Mouse (Mus musculus) frontal cortex, postnatal 25 days (tissue): ENCODE data around the gene Nans.

Source experiments
- DNase-seq, 2 experiments: peaks; one replicate each; pipeline ENCODE4 v3.0.0; 2022; ENCODE audit warnings: low spot score in 2 of 2

Nans gene

DNA sequence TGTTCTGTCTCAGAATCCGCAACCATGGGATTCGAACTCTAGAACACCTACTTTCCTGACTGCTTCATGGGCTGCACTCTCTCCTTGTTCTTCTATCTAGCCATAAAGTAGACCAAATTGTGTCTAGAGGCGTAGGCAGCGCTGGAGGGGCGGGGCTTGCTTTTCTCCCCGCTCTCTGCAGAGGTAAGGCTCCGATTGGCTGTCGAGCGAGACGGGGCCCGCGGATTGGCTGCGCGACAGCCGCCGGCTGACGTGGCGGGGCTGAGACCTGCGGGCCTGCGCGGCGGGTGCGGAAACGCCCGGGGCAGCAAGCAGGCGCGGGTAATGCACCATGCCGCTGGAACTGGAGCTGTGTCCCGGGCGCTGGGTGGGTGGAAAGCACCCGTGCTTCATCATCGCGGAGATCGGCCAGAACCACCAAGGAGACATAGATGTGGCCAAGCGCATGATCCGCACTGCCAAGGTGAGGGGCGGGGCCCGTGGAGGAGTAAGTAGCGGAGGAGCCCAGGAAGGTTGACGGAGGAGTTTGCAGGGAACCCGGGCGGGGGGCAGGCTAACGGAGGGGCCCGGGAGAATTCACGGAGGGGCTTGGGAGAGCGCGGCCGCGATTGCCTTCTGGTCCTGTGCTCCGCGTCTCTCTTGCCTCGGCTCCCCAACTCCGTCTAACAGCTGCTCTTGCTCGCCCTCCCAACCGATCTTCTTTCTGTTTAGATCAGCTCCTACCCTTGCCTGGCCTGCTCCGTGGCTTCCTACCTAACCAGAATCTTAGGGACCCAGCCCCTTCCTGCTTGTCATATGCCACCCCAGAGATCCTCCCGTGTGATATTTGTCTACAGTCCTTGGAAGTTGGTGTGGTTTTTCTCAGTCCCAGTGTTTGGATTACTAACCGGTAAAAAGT, at the start of gene Nans:
Nans (plus strand) TSS at position 221 of the 898 bp plus-strand sequence.
- peak; percentile 78 to 85 for DNase-seq

GRCm38 (mm10) chr4:46442501-46442900, 46.5 kb upstream of the Nans start:
- no peak for DNase-seq

DNA sequence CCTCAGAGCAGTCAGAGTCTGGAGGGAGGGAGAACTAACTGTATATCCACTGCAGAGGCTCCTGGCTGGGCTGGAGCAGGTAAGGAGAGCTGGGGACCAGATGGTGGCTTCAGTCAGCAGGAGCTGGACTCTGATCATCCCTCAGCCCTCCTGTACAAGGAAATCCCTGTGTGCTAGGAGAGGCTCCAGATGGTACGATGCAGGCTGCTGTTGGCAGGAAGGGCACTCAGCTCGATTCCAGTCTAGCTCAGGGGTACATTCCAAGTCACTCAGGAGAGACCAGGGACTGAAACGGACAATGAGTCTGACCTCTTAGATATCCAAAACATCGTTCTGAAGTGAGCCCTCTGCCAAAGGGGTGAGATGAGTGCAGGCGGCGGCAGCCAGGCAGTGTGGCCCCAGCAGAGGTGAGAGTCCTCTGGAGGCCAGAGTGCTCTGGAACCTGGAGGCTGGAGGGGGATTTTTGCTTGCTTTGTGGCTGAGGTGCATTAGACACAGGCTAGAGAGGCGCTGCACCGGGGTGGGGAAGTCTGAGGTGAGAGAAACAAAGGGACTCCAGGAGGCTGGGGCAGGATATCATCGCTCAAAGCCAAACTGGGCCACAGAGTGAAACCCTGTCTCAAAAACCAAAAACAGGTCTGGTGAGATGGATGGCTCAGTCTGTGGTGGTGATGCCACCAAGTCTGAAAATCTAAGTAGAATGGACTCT, 43.7 kb upstream of the Nans start:
- no peak for DNase-seq

GRCm38 (mm10) chr4:46447461-46447860, 41.6 kb upstream of the Nans start:
- no peak for DNase-seq

- DNase-seq = no peak
These were observed 40.2 kb upstream of the Nans start for GRCm38 (mm10) chr4:46448886-46449285.

DNA sequence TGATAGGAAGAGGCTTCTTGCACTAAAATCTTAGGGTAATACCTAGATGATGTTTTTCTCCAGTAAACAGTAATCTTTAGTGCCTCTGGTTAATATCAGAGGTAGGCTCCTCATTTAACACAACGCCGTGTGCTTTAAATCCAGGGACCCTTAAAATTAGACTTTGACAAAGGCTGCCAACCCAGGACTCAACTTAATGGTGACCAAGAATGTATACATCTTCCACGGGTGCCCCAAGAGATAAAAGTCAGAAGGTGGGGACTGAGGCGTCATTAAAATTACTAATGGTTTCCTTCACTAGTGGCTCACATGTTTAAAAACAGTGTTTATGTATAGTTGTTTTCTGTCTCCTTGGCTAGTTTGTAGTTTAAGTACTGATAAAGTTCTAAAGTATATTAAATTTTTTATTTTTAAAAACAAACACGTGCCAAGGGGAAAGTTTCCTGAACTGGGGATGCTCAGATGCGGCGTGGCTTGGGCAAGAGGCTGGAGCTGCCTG, 39.0 kb upstream of the Nans start:
- no peak for DNase-seq

- DNase-seq = peak; percentile 86 to 87
These were observed 38.4 kb upstream of the Nans start, which contains the start of gene Anp32b for GRCm38 (mm10) chr4:46450519-46451131. Gene Anp32b, plus strand, starts transcription at chr4:46450902.

DNA sequence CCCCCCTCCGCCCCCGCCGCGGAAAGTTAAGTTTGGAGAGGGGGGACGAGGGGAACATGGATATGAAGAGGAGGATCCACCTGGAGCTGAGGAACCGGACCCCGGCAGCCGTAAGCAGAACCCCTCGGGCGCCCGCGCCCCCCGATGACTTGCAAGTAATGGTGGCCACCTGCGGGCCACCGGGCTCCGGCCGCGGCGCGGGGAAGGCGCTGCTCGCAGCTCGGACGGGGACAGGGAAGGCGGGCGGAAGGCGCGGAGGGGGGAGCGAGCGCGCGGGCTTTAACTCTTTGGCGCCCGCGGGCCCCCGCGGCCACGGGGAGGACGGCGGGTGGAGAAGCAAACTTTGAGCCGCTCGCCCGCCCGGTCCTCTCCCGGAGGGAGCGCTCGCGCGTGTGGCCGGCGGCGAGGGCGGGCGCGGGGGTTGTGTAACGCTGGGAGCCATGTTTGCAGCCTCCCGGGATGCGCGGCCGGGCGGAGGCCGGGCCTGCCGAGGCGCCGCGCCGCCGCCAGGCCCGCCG, 37.7 kb upstream of the Nans start:
- DNase-seq = peak; percentile 60 to 62

DNA sequence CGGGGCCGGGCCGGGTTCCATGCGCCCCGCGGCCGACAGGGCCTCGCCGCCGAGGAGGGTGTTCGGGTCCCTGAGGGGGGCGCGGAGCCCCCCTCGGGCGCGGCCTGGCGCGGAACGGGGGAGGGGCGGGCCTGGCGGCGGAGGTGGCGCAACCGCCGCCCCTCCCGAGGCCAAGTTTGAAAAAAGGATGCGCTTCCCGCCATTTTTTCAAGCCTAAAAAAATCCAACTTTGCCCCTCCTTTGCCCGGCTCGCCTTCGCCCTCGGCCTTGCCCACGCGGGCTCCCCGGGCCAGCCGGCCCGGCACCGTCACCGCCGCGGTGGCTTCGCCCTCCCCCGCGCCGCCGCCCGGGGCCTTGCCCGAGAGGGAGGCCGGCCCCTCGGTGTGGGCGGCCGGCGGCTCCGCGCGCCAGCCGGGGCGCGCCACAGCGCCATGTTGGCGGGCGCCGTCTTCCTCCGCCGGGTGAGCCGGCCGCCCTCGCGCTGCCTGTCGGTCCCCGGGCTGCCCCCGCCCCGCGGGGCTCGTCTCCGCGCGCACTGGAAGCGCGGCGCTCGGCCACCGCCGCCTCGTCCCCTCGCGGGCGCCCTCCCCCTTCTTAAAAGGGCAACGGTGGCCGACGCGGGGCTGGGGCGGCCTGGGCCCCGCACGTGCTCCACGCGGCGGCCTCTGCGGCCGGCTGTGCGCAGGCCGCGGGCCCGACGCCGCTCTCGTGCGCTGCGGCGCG, 37.1 kb upstream of the Nans start:
- peak; percentile 52 to 55 for DNase-seq

- peak; percentile 25 to 26 for DNase-seq
These were observed 36.6 kb upstream of the Nans start for GRCm38 (mm10) chr4:46452481-46452850.

GRCm38 (mm10) chr4:46452855-46453719, 36.0 kb upstream of the Nans start:
- DNase-seq = no peak

DNA sequence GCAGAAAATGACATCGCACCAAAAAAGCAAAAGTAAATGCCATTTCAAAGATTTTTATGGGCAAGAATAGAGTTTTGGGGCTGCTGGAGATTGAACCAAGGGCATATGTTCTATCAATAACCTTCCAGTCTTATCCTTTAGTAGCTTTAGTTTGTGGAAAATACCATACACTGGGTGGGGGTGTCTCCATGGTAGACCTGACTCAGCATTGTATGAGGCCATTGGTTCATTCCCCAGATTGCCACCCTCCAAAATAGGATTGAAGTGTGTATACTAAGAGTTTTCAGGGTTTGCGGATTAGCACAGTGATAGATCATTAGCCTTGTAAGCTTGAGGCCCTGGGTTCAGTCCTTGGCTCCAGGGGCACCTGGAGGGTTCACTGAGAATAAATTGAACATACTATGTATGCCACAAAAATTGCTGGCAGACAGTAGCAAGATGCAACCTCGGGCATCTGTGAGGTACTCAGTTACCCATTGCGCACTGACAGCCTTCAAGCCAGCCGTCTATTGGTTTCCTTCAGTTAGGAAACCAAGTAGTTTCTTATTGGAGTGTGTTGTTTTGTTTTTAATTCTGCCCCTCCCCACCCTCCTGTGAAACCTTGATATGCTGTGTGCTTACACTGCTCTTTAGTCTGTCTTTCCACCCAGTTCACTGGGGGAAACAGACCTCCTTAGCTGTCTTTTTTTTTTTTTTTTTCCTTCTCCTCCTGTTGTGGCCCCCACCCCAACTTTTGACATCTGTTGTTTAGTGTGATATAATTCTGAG, 34.8 kb upstream of the Nans start:
- DNase-seq = no peak

GRCm38 (mm10) chr4:46456762-46457161, 32.3 kb upstream of the Nans start:
- DNase-seq = no peak

- no peak for DNase-seq
These were observed 31.9 kb upstream of the Nans start for GRCm38 (mm10) chr4:46457186-46457585.

DNA sequence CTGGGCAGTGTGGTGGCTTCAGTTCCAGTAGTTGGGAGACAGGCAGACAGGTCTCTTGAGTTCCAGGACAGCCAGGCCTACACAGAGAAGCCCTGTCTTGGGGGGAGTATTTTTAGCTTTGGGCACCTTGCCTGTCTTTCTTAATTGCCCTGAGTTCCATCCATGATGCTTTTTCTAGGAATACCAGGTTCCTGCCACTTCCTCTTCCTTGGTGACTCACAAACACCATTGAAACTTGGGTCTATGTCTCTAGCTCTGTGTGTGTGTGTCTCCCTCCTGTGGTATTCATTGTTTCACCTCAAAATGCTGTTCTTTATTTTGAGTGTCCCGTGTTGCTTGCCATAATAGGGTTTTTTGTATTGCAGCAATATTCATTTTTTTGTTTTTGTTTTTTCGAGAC, 30.6 kb upstream of the Nans start:
- DNase-seq = no peak

DNA sequence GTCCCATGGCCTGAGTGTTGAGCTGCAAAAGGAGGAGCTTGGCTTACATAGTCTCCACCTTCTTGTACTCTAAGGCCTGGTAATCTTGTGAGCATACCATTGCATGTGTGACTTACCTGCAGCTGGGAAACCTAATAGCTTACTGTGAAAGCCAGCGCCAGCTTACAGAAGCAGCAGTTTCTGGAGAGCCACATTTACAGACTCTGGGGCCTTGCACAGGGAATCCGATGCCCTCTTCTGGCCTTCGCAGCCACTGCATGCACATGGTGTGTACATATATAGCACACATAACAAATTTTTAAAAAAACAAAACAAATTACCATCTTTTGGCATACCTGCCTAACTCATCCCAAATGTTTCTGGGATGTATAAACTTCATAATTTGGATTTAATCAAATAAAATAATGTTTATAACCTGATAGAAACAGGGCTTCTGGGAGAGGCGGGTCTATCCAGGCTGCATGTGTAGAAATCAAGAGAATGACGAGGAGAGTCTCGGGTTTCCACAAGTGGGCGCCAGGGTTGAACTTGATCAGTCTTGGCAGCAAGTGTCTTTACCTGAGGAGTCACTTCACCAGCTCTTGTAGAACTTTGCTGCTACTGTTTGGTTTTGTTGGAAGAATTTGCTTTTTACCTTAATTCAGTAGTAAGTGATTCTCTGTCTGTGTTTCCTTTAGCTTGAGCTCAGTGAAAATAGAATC, 25.8 kb upstream of the Nans start:
- DNase-seq = no peak

- DNase-seq = no peak
These were observed 23.3 kb upstream of the Nans start for GRCm38 (mm10) chr4:46465740-46466139.

DNA sequence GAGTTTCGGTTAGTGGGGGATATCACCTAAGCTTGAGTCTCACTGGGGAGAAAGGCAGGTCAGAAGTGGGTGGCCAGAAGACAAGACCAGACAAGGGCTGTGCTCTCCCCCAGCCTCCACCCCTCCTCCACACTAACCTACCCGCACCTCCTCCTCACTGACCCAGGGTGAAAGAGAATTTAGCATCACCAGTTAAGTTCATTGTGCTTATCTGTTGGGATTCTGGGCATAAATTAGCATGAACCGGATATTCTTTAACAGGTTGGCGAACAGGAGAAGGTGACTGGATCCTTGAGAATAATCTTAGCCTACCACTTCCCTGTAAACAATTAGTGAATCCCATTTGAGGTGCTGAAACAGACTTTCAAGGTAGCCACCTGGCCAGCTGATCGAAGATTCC, 13.9 kb upstream of the Nans start:
- DNase-seq = no peak

GRCm38 (mm10) chr4:46479081-46479480, 10.0 kb upstream of the Nans start:
- DNase-seq = no peak
